Mouse (Mus musculus) hindbrain, embryonic 13.5 days (tissue): Measurements from ENCODE around the gene Vdr. TPM values are rescaled to one million over a fixed set of nuclear protein-coding genes. Genes with fewer than 3 reads are reported as not detected.

Experiments used
- ATAC-seq: fragments of 200-750 bp; cut with Nextera tagmentation; 2 replicates; pipeline ENCODE4 v1.8.0; 2017; ENCODE audit warnings: moderate TSS enrichment; ENCODE audit not compliant: low FRiP score
- H3K27ac ChIP-seq: fragments of 300-500 bp; sonication (generic); 2 replicates; pipeline ENCODE4 v1.5.1; 2015; ENCODE audit warnings: inconsistent platforms, mild to moderate bottlenecking, moderate library complexity
- H3K27me3 ChIP-seq: fragments of 300-500 bp; sonication (generic); 2 replicates; pipeline ENCODE4 v1.6.1; 2015; ENCODE audit warnings: mild to moderate bottlenecking, inconsistent platforms
- H3K36me3 ChIP-seq: fragments of 300-500 bp; sonication (generic); 2 replicates; pipeline ENCODE4 v1.6.1; 2015; ENCODE audit warnings: mild to moderate bottlenecking, inconsistent platforms
- H3K4me1 ChIP-seq: fragments of 300-500 bp; sonication (generic); replicated peaks from 2 replicates; pipeline ENCODE4 v1.6.1; 2015; ENCODE audit warnings: inconsistent platforms
- H3K4me2 ChIP-seq: fragments of 300-500 bp; sonication (generic); 2 replicates; pipeline ENCODE4 v1.6.1; 2015; ENCODE audit warnings: inconsistent platforms, mild to moderate bottlenecking, moderate library complexity
- H3K4me3 ChIP-seq: fragments of 300-500 bp; sonication (generic); 2 replicates; pipeline ENCODE4 v1.5.1; 2015; ENCODE audit warnings: mild to moderate bottlenecking, inconsistent platforms
- H3K9ac ChIP-seq: fragments of 300-500 bp; sonication (generic); 2 replicates; pipeline ENCODE4 v1.6.1; 2015; ENCODE audit warnings: mild to moderate bottlenecking, inconsistent platforms
- H3K9me3 ChIP-seq: fragments of 300-500 bp; sonication (generic); 2 replicates; pipeline ENCODE4 v1.6.1; 2016; ENCODE audit warnings: inconsistent platforms
- WGBS: fragments of 180-500 bp; shearing (Covaris S2); methylation state at CpG from one replicate; pipeline ENCODE4 v1.1.7; 2015; 5-methylcytosine and 5-hydroxymethylcytosine counted together
- polyA plus RNA-seq: library from polyadenylated mRNA; unstranded; fragments of >200 nt; fragmentation: Nextera tagmentation; extraction: Ambion mirVana; gene quantifications from 2 replicates; pipeline ENCODE4 v1.2.1, GENCODE M21; 2015

Gene Vdr
- polyA plus RNA-seq, 1 experiment from 2014 or later, result 0.04 TPM

DNA sequence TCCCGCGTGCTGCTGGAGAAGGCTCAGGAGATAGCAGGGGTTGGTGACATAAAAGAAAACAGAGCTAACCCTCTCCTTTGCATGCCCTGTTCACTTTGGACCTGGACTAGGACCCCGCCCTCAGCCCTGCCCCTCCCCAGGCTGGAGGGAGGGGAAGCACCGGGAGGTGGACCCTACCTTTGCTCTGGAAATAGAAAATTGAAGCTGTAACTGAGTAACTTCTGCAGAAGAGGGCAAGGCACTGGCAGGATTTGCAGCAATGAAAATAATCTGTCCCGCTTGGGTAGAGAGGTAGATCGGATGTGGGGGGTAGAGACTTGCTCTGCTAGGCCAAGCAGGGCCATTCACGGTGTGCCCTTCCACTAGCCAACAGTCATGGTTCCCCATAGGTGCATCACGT lies 32.9 kb upstream of the Vdr start:
- ATAC-seq, result no peak
- WGBS, result 87% methylated on average over 8 of the region's 8 CpGs
- Histone ChIP-seq H3K36me3 (no peaks in the 10 kb centered on the region), H3K9ac (no peak overlapping the region), H3K9me3 (no peaks in the 10 kb centered on the region), H3K27ac (no peak overlapping the region), H3K4me3 (no peak overlapping the region), H3K4me1 (no peaks in the 10 kb centered on the region), H3K27me3 (no peaks in the 10 kb centered on the region), H3K4me2 (no peak overlapping the region)

DNA sequence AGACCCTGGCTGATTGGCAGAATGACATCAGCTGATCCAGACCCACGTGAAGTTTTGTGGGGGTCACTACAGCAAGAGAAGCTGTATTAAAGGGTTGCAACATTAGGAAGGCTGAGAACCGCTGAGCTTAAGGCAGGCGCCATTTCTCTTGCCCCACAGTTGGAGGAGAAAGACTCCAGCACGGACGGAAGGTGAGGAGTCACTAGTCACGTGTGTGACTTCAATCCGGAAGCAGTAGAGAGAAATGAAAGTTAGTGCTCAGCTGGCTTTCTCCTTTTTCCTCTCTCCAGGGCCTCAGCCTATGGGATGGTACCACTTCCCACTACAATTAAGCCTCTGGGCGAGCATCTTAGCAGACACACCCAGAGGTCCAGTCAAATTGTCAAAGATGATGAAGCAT lies 32.1 kb upstream of the Vdr start:
- Histone ChIP-seq H3K27ac (no peak overlapping the region), H3K4me3 (no peak overlapping the region), H3K9ac (no peak overlapping the region), H3K27me3 (no peaks in the 10 kb centered on the region), H3K9me3 (no peaks in the 10 kb centered on the region), H3K36me3 (no peaks in the 10 kb centered on the region), H3K4me1 (no peaks in the 10 kb centered on the region), H3K4me2 (no peak overlapping the region)
- WGBS, result 89% methylated on average over 8 of the region's 8 CpGs
- ATAC-seq, result no peak

DNA sequence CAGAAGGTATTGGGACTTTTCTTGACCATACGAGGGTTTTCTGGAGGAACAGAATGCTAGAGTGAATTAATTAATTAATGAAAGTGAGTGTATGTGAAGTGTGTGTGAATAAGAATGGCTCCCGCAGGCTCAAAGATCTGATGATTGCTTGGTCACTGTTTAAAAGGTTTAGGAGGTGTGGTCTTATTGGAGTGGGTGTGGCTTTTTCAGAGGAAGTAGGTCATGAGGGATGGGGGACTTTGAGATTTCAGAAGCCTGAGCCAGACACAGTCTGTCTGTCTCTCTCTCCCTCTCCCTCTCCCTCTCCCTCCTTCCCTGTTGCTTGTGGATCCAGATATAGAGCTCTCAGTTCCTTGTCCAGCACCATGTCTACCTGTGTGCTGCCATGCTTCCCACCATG lies 30.9 kb upstream of the Vdr start:
- no peak overlapping the region for H3K27ac ChIP-seq
- 98% methylated on average over 2 of the region's 2 CpGs for WGBS

DNA sequence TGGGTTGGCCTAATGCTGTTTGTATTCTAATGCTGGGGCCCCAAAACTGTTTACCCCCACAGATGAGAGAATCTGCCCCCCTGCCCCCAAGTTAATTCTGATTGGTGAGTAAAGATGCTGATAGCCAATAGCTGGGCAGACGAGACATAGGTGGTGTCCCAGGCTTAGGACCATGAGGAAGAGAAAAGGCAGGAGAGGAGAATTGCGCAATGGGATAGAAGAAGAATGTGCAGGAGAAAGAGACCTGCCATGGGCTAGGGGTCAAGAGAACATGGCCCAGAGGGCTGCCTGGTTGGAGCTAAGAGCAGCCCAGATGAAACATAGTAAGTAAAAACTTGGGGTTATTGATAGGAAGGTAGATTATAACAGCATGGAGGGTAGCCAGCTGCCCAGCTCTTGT lies 29.7 kb upstream of the Vdr start:
- Histone ChIP-seq H3K27ac (no peak overlapping the region), H3K9ac (no peak overlapping the region), H3K4me2 (no peak overlapping the region), H3K27me3 (no peaks in the 10 kb centered on the region), H3K4me3 (no peak overlapping the region), H3K4me1 (no peaks in the 10 kb centered on the region), H3K9me3 (no peaks in the 10 kb centered on the region), H3K36me3 (no peaks in the 10 kb centered on the region)
- ATAC-seq, result no peak
- 94% methylated on average over 2 of the region's 2 CpGs for WGBS

More for the DNA sequence above, 30.9 kb upstream of the Vdr start:
- Histone ChIP-seq H3K9ac (no peak overlapping the region), H3K27me3 (no peaks in the 10 kb centered on the region), H3K4me1 (no peaks in the 10 kb centered on the region), H3K36me3 (no peaks in the 10 kb centered on the region), H3K4me3 (no peak overlapping the region), H3K4me2 (no peak overlapping the region), H3K9me3 (no peaks in the 10 kb centered on the region)
- no peak for ATAC-seq

DNA sequence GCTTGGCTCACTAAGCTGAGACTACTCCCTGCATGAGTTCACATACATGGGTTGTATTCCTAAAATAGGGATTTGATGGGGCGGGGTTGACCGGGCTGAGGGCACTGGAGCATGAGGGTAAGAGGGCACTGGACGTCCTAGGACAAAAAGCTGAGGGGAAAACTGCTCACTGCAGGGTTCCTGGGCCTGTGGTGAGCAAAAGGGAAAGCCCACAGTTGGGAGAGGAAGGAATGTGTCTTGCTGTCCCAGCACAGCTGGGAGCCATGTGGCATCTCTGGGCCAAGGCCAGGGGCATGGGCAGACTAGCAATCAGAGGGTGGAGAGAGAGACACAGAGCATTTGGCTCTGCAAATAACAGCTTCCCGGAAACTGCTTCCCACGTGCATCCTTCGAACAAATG lies 28.1 kb upstream of the Vdr start:
- no peak for ATAC-seq
- Histone ChIP-seq H3K9me3 (no peaks in the 10 kb centered on the region), H3K36me3 (no peaks in the 10 kb centered on the region), H3K4me2 (no peak overlapping the region), H3K4me3 (no peak overlapping the region), H3K27me3 (no peaks in the 10 kb centered on the region), H3K9ac (no peak overlapping the region), H3K27ac (no peak overlapping the region), H3K4me1 (no peaks in the 10 kb centered on the region)
- WGBS, result 58% methylated on average over 6 of the region's 6 CpGs

DNA sequence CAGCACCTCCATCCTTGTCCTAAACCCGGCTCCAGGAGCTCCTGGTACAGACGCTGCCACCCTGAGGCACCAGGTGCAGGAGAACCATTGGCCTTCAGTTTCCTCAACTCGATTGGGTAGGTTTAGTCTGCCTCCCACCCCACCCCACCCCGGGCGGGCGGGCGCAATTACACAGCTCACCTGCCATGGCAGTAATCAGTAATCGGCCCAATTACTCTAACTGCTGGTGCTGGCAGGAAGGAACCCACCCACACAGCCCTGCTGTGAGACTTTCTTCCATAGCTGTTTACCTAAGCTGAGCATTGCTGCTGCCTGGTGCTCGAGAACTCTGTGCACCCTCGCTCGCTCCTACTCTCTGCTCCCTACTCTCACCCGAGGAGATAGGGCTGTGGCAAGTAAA lies 22.0 kb upstream of the Vdr start:
- Histone ChIP-seq H3K36me3 (no peaks in the 10 kb centered on the region), H3K4me3 (no peak overlapping the region), H3K9ac (no peak overlapping the region), H3K27ac (no peak overlapping the region), H3K4me1 (no peaks in the 10 kb centered on the region), H3K27me3 (no peaks in the 10 kb centered on the region), H3K9me3 (no peaks in the 10 kb centered on the region), H3K4me2 (no peak overlapping the region)
- 88% methylated on average over 12 of the region's 12 CpGs for WGBS
- no peak for ATAC-seq

DNA sequence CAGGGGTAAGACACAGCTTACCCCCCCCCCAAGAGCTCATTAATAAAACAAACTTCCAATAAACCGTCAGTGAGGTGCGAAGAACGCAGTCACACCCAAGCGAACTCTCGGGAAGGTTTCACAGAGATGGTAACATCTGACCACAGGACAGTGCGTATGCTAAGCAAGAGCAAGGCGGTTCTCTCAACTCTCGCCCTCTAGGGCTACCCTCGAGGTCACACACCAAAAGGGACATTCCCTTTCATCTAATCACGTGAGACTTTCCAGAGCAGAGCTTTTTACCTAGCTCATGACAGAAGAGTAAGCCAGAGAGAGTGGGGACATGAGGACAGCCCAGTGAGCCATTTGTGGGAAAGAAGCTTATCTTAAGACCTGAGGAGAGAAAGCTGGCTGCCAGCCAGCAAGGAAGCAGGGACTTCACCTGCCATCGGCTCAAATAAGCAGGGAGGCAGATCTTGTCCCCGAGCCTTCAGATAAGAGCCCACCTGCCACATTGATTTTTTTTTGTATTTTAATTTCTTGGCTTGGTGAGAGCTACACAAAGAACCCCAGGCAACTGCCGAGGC lies 18.9 kb upstream of the Vdr start:
- no peak overlapping the region for H3K4me3 ChIP-seq
- H3K27me3 ChIP-seq, result no peaks in the 10 kb centered on the region
- ATAC-seq, result no peak
- H3K9me3 ChIP-seq, result no peaks in the 10 kb centered on the region
- no peak overlapping the region for H3K4me2 ChIP-seq
- H3K4me1 ChIP-seq, result no peaks in the 10 kb centered on the region
- no peak overlapping the region for H3K27ac ChIP-seq
- WGBS, result 65% methylated on average over 13 of the region's 13 CpGs
- no peaks in the 10 kb centered on the region for H3K36me3 ChIP-seq
- H3K9ac ChIP-seq, result no peak overlapping the region

DNA sequence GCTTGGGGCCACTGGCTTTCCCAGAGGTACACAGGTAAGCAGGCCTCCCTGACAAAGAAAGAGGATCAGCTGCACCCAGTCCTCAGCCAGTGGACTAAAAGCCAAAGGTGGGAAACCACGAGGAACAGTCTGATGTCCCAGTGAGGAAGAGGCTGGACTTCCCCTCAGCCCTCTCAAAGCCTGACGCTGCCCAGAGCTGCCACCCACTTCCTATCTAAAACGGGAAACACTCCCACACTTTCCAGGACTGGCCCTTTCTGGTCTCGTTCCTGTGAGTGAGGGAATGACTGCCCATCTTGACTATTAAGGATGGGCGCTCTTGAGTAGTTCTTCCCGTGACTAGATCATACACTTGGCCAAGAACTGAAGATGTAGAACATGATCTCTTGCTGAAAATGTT lies 17.4 kb upstream of the Vdr start:
- H3K4me1 ChIP-seq, result no peaks in the 10 kb centered on the region
- no peak overlapping the region for H3K4me2 ChIP-seq
- 81% methylated on average over 6 of the region's 6 CpGs for WGBS
- H3K36me3 ChIP-seq, result no peaks in the 10 kb centered on the region
- H3K27me3 ChIP-seq, result no peaks in the 10 kb centered on the region
- H3K27ac ChIP-seq, result no peak overlapping the region
- H3K9ac ChIP-seq, result no peak overlapping the region
- no peak overlapping the region for H3K4me3 ChIP-seq
- no peaks in the 10 kb centered on the region for H3K9me3 ChIP-seq
- no peak for ATAC-seq

DNA sequence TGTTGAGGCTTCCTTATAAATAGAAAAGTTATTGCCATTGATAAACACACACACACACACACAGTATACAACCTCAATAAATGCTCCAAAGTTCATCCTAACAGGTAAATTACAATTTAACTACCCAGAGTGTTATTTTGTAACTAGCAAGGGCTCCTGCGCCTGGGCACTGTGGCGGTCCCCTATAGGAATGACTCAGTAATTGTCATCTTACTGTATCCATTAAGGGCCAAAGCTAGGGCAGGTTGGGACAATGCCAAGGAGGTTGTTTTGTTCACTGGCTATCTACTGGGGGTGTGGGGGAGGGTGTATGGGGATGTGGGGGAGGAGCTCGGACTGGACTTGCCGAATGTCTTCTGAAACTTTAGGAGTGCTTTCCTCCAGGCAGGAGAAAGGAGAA lies 16.6 kb upstream of the Vdr start:
- Histone ChIP-seq H3K4me3 (no peak overlapping the region), H3K9me3 (no peaks in the 10 kb centered on the region), H3K4me2 (no peak overlapping the region), H3K27me3 (no peaks in the 10 kb centered on the region), H3K9ac (no peak overlapping the region), H3K36me3 (no peaks in the 10 kb centered on the region), H3K4me1 (no peaks in the 10 kb centered on the region), H3K27ac (no peak overlapping the region)
- 70% methylated on average over 4 of the region's 4 CpGs for WGBS
- no peak for ATAC-seq

DNA sequence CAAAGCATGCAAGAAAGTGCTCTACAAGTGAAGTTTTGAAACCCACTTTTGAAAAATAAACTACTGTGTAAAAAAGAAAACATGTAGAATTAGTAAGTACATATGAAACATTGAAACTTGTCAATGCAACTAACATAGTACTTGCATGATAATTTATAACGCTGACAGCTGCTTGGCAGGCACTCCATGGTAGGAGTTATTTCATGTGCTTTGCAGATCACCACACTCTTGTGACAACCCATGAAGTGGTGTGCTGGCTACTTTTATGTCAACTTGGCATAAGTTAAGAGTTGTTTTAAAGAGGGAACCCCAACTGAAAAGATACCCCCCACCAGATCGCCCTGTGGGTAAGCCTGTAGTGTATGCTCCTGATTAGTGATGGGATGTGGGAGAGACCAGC lies 12.0 kb upstream of the Vdr start:
- Histone ChIP-seq H3K27me3 (no peaks in the 10 kb centered on the region), H3K9me3 (no peaks in the 10 kb centered on the region), H3K4me1 (no peaks in the 10 kb centered on the region), H3K9ac (no peak overlapping the region), H3K27ac (no peak overlapping the region), H3K4me3 (no peak overlapping the region), H3K4me2 (no peak overlapping the region), H3K36me3 (no peaks in the 10 kb centered on the region)
- ATAC-seq, result no peak
- WGBS, result 94% methylated on average over 2 of the region's 2 CpGs

DNA sequence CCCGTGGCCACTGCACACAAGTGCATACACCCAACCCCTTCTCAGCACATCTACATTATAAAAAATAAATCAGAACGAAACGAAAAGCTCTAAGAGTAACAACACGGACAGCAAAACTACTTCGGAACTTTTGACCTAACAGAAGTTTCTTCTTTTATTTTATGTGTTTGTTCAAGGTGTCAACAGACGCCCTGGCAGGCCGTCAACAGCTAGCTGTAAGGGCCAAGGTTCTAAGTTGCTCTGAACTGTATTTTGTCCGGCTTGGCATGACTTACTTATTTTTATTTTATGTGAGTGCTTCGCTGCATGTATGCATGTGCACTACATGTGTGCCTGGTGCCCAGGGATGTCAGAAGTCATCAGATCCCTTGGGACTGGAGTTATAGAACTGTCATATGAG lies 11.4 kb upstream of the Vdr start:
- Histone ChIP-seq H3K4me2 (no peak overlapping the region), H3K9me3 (no peaks in the 10 kb centered on the region), H3K9ac (no peak overlapping the region), H3K27ac (no peak overlapping the region), H3K36me3 (no peaks in the 10 kb centered on the region), H3K4me3 (no peak overlapping the region), H3K27me3 (no peaks in the 10 kb centered on the region), H3K4me1 (no peaks in the 10 kb centered on the region)
- no peak for ATAC-seq
- WGBS, result 95% methylated on average over 9 of the region's 9 CpGs

DNA sequence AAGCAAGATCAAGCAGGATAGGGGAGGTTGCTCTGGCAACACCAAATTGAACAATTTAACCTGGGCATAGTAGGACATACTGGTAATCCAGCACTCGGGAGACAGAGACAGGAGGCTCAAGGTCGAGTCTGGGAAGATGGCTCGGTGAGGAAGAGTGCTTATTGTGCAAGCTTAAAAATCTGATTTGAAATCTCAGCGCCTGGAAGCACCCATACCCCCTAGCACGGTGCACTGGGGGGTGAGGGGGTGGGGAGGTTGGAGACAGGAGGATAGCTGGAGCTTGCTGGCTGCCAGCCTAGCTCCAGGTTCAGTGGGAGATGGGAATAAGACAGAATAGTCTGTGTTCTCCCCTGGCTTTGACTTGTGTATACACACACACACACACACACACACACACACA lies 9.9 kb upstream of the Vdr start:
- no peaks in the 10 kb centered on the region for H3K4me1 ChIP-seq
- no peak overlapping the region for H3K4me2 ChIP-seq
- no peaks in the 10 kb centered on the region for H3K9me3 ChIP-seq
- no peak overlapping the region for H3K27ac ChIP-seq
- H3K36me3 ChIP-seq, result no peaks in the 10 kb centered on the region
- no peak for ATAC-seq
- WGBS, result 75% methylated on average over 5 of the region's 5 CpGs
- H3K27me3 ChIP-seq, result no peaks in the 10 kb centered on the region
- no peak overlapping the region for H3K9ac ChIP-seq
- no peak overlapping the region for H3K4me3 ChIP-seq

DNA sequence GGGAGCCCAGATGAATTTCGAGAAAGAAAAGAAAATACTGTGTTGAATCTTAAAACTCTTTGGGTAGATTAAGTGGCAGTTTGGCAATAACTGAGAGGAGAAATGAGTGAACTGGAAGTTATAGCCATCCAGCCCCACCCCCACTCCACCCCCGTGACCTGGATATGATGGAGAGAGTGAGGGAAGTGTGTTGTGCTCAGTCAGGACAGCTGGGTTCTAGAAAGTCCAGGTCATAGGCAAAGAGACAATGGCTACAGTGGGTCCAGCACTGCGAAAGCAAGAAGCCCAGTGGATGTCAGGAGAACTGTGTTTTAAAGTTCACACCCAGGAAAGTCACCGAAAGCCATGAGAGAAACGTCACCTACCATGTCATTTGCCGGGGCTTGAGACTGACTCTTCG lies 8.8 kb upstream of the Vdr start:
- Histone ChIP-seq H3K4me3 (no peak overlapping the region), H3K4me2 (no peak overlapping the region), H3K27me3 (no peaks in the 10 kb centered on the region), H3K4me1 (peaks cover 4% of the 10 kb centered on the region), H3K9me3 (no peaks in the 10 kb centered on the region), H3K9ac (no peak overlapping the region), H3K27ac (no peak overlapping the region), H3K36me3 (no peaks in the 10 kb centered on the region)
- WGBS, result 89% methylated on average over 7 of the region's 7 CpGs
- no peak for ATAC-seq

DNA sequence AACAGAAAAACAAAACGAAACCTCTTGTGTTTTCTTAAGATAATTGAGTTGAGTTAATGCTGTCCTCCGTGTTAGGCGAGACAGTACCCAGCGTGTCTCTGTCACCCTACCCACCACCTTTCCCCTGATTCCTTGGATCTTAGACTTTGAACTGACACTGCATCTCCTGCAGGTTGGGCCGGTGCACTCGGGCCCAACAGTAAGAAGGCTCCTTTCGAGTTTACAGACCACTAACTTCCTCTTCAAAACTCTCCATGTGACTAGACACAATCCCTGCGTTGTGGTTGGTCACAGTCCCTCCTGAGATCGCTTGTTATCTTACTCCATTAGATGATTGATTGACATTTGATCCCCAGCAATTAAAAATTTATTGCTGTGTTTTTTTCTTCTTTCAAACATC lies 7.6 kb upstream of the Vdr start:
- 90% methylated on average over 9 of the region's 9 CpGs for WGBS
- H3K27ac ChIP-seq, result no peak overlapping the region
- no peak for ATAC-seq
- no peaks in the 10 kb centered on the region for H3K9me3 ChIP-seq
- no peak overlapping the region for H3K4me3 ChIP-seq
- no peak overlapping the region for H3K4me2 ChIP-seq
- 0 out of 2 replicates have a peak, but pooled peaks cover 6% of the 10 kb centered on the region for H3K27me3 ChIP-seq
- H3K4me1 ChIP-seq, result peaks cover 5% of the 10 kb centered on the region
- no peak overlapping the region for H3K9ac ChIP-seq
- no peaks in the 10 kb centered on the region for H3K36me3 ChIP-seq
